Mouse (Mus musculus) stomach, postnatal 0 days (tissue): Measurements from ENCODE around the gene Med13l.

Experiments
- CTCF ChIP-seq: IDR thresholded peaks from 2 replicates; pipeline ENCODE4 v1.5.1; 2016; ENCODE audit warnings: antibody characterized with exemption, low read depth, mild to moderate bottlenecking, moderate library complexity
- EP300 ChIP-seq: optimal IDR thresholded peaks from 2 replicates; pipeline ENCODE3; 2016; ENCODE audit warnings: antibody characterized with exemption

GRCm38 (mm10) chr5:118596452-118597092 lies 36.1 kb downstream of the Med13l start:
- no peak for TF ChIP-seq CTCF
- TF ChIP-seq EP300: no peak
